Mouse (Mus musculus) C2C12 (cell line): ENCODE data around the gene Tarbp2.

Source experiments
- CEBPB ChIP-seq: IDR thresholded peaks from one replicate; pipeline ENCODE4 v1.6.1; 2011; ENCODE audit warnings: low read depth, mild to moderate bottlenecking, control low read depth, moderate library complexity
- CTCF ChIP-seq: IDR thresholded peaks from one replicate; pipeline ENCODE4 v1.5.1; 2011; ENCODE audit not compliant: control insufficient read depth, insufficient read depth, insufficient read length
- FOSL1 ChIP-seq: IDR thresholded peaks from one replicate; pipeline ENCODE4 v1.8.0; 2011; ENCODE audit warnings: mild to moderate bottlenecking, low read length; ENCODE audit not compliant: poor library complexity, insufficient read depth, severe bottlenecking
- MAX ChIP-seq: IDR thresholded peaks from one replicate; pipeline ENCODE4 v1.6.1; 2011; ENCODE audit warnings: mild to moderate bottlenecking, control low read depth
- MYOD1 ChIP-seq: IDR thresholded peaks from one replicate; pipeline ENCODE4 v1.6.1; 2011; ENCODE audit warnings: low read depth; ENCODE audit not compliant: control insufficient read depth, insufficient read length
- MYOG ChIP-seq: IDR thresholded peaks from one replicate; pipeline ENCODE4 v1.6.1; 2011; ENCODE audit not compliant: control insufficient read depth, insufficient read length; ENCODE audit errors: extremely low read depth
- USF1 ChIP-seq: IDR thresholded peaks from one replicate; pipeline ENCODE4 v1.6.1; 2011; ENCODE audit warnings: low read depth, mild to moderate bottlenecking, control low read depth, moderate library complexity

GRCm38 (mm10) chr15:102510110-102510509 is 7.9 kb upstream of the Tarbp2 start:
- no peak for TF ChIP-seq CTCF
- TF ChIP-seq MYOG, result no peak
- TF ChIP-seq MAX, result no peak
- TF ChIP-seq USF1, result no peak
- no peak for TF ChIP-seq CEBPB
- no peak for TF ChIP-seq MYOD1
- TF ChIP-seq FOSL1, result no peak
